Comparison of ENCODE assay signal across 8 mouse cellular contexts in genomic region chr9:102725958-102726654, GRCm38 (mm10). TPM values are rescaled to one million over a fixed set of nuclear protein-coding genes. Genes with fewer than 3 reads are reported as not detected.
DNase-seq lines count a peak whose midpoint lies in the region; ATAC-seq and TF ChIP-seq lines count a peak whose summit lies in the region.

No protein-coding gene starts in this region.

- H3K9ac ChIP-seq in intestine, embryonic 14.5 days (ENCODE audit: low read length), result peak overlapping the region; percentile 15; the same call in 1 of the 2 replicates
- no peak overlapping the region for H3K9ac ChIP-seq in limb, embryonic 14.5 days (ENCODE audit: low read depth, low read length, severe bottlenecking)
- H3K9ac ChIP-seq in midbrain, postnatal 0 days (replicated peaks; ENCODE audit: low read length, poor library complexity, severe bottlenecking), result 0 out of 2 replicates have a peak overlapping the region, but pooled peaks have one; percentile 42

- H3K27ac ChIP-seq in intestine, embryonic 14.5 days (ENCODE audit: low read depth), result peak overlapping the region; percentile 55
- H3K27ac ChIP-seq in limb, embryonic 14.5 days (replicated peaks; ENCODE audit: low read depth, low read length), result peak overlapping the region; percentile 48
- H3K27ac ChIP-seq in midbrain, postnatal 0 days (ENCODE audit: low read depth, low read length), result peak overlapping the region; percentile 59; the same call in 1 of the 2 replicates

- H3K36me3 ChIP-seq in intestine, embryonic 14.5 days (ENCODE audit: control insufficient read depth, insufficient read depth, low read length), result peaks cover 95% of the 10 kb centered on the region
- peaks cover 99% of the 10 kb centered on the region for H3K36me3 ChIP-seq in limb, embryonic 14.5 days (ENCODE audit: control insufficient read depth, insufficient read depth, low read length)
- peaks cover 70% of the 10 kb centered on the region for H3K36me3 ChIP-seq in midbrain, postnatal 0 days (ENCODE audit: insufficient read depth, low read length)

- WGBS in intestine, embryonic 14.5 days, result 2% methylated on average over 21 of the region's 22 CpGs
- WGBS in limb, embryonic 14.5 days, result under 1% methylated on average over 20 of the region's 22 CpGs
- 3% methylated on average over 20 of the region's 22 CpGs for WGBS in midbrain, postnatal 0 days

- peaks cover 66% of the 10 kb centered on the region for H3K4me1 ChIP-seq in intestine, embryonic 14.5 days (replicated peaks; ENCODE audit: control insufficient read depth, insufficient read depth, low read length)
- H3K4me1 ChIP-seq in limb, embryonic 14.5 days (ENCODE audit: control insufficient read depth, insufficient read depth, low read length), result peaks cover 59% of the 10 kb centered on the region
- peaks cover 17% of the 10 kb centered on the region; the same call in 1 of the 2 replicates for H3K4me1 ChIP-seq in midbrain, postnatal 0 days (ENCODE audit: insufficient read depth, low read length)

- H3K27me3 ChIP-seq in intestine, embryonic 14.5 days (replicated peaks; ENCODE audit: control insufficient read depth, insufficient read depth, low read length), result no peaks in the 10 kb centered on the region
- H3K27me3 ChIP-seq in limb, embryonic 14.5 days (ENCODE audit: control insufficient read depth, insufficient read depth, low read length), result no peaks in the 10 kb centered on the region
- no peaks in the 10 kb centered on the region for H3K27me3 ChIP-seq in midbrain, postnatal 0 days (ENCODE audit: insufficient read depth, low read length)

- ATAC-seq in intestine, embryonic 14.5 days (replicated peaks; ENCODE audit: low FRiP score, low TSS enrichment, low read depth), result peak; percentile 76
- peak; percentile 81 for ATAC-seq in limb, embryonic 14.5 days (ENCODE audit: low FRiP score, low read depth)
- 0 out of 2 replicates have a peak, but pooled peaks have one; percentile 36 for ATAC-seq in midbrain, postnatal 0 days (ENCODE audit: low FRiP score)
- ATAC-seq in erythroid progenitor cell, adult 5-6 weeks (replicated peaks; ENCODE audit: low FRiP score, poor library complexity, severe bottlenecking), result no peak

- no peak for TF ChIP-seq POLR2A in limb, embryonic 14.5 days (IDR thresholded peaks at IDR 0.05; ENCODE audit: borderline replicate concordance, extremely low read depth, insufficient read depth, insufficient read length)

- intact Hi-C loops in gastrocnemius, postnatal 36 days (cut with DNase I), result loop anchor here (1.0 kb wide), 1 partner anchor 52 kb away; no protein-coding TSS in a partner anchor

- H3K9me3 ChIP-seq in intestine, embryonic 14.5 days (ENCODE audit: control insufficient read depth, low read length), result no peaks in the 10 kb centered on the region
- H3K9me3 ChIP-seq in limb, embryonic 14.5 days (ENCODE audit: control insufficient read depth, low read length), result no peaks in the 10 kb centered on the region
- no peaks in the 10 kb centered on the region for H3K9me3 ChIP-seq in midbrain, postnatal 0 days (ENCODE audit: low read length)

- peak overlapping the region; percentile 36 for H3K4me2 ChIP-seq in intestine, embryonic 14.5 days (ENCODE audit: low read length)
- peak overlapping the region; percentile 13 for H3K4me2 ChIP-seq in limb, embryonic 14.5 days (replicated peaks; ENCODE audit: low read depth, low read length, severe bottlenecking)
- peak overlapping the region; percentile 18 for H3K4me2 ChIP-seq in midbrain, postnatal 0 days (ENCODE audit: low read depth, low read length, poor library complexity, severe bottlenecking)

- H3K4me3 ChIP-seq in intestine, embryonic 14.5 days (ENCODE audit: low read depth, low read length), result no peak overlapping the region
- no peak overlapping the region for H3K4me3 ChIP-seq in limb, embryonic 14.5 days (replicated peaks; ENCODE audit: low read length)
- H3K4me3 ChIP-seq in midbrain, postnatal 0 days (ENCODE audit: low read depth, low read length), result no peak overlapping the region

- peak; percentile 39 for TF ChIP-seq CTCF in midbrain, postnatal 0 days (IDR thresholded peaks at IDR 0.05)

- DNase-seq in adrenal gland, adult 8-10 months, result peak; percentile 91
- peak; percentile 85 for DNase-seq in embryo, embryonic 11.5 days (ENCODE audit: low read depth, low spot score)
- peak; percentile 81 to 90 for DNase-seq in gastrocnemius, postnatal 36 days
- peak; percentile 93 for DNase-seq in intestine, embryonic 14.5 days (ENCODE audit: low spot score)
- DNase-seq in limb, embryonic 14.5 days (ENCODE audit: low spot score), result peak; percentile 94
- peak; percentile 79 for DNase-seq in midbrain, postnatal 0 days (ENCODE audit: low spot score)
- peak; percentile 83 for DNase-seq in testis, postnatal 14 days (ENCODE audit: low spot score)

RNA-seq across cellular contexts. Expression of gene Amotl2, which starts 9.6 kb away (rescaled TPM):
- total RNA-seq in adrenal gland, adult 8-10 months (2022), result 100 to 1,000 TPM in 2 of 4 experiments, 10 to 100 TPM in 2; 77.4 to 388 (median 110) TPM
- total RNA-seq in gastrocnemius, postnatal 36 days (2021), result 10 to 100 TPM; 12.0 to 20.5 TPM
- 29.3 and 33.6 TPM in 2 replicates for polyA plus RNA-seq in intestine, embryonic 14.5 days (2014; fragmentation: Nextera tagmentation; extraction: Ambion mirVana)
- polyA plus RNA-seq in limb, embryonic 14.5 days (2012; rRNA removed), result 58.9 and 67.7 TPM in 2 replicates
- 52.7 and 66.6 TPM in 2 replicates for polyA plus RNA-seq in limb, embryonic 14.5 days (2014; fragmentation: Nextera tagmentation; extraction: Ambion mirVana)
- 125 and 129 TPM in 2 replicates for total RNA-seq in midbrain, postnatal 0 days (2014; rRNA removed)
- 31.5 and 32.5 TPM in 2 replicates for polyA plus RNA-seq in midbrain, postnatal 0 days (2015; fragmentation: Nextera tagmentation; extraction: Ambion mirVana)
- total RNA-seq in erythroid progenitor cell, adult 5-6 weeks (2015; ENCODE audit: low replicate concordance), result not detected in 2 replicates
- 0.39 and 11.4 TPM in 2 replicates for total RNA-seq in erythroid progenitor cell, adult 5-6 weeks (2017; ENCODE audit: low replicate concordance)
